Mouse (Mus musculus) testis, adult 2 months (tissue): ENCODE results near the gene Fam120a. TPM values are rescaled to one million over a fixed set of nuclear protein-coding genes. Genes with fewer than 3 reads are reported as not detected.

Source experiments
- H3K27ac ChIP-seq: fragments of 200-500 bp; 2 replicates; pipeline ENCODE4 v1.5.1; 2012; ENCODE audit warnings: low read depth, low read length; ENCODE audit not compliant: control insufficient read depth, insufficient read depth
- H3K27me3 ChIP-seq: fragments of 200-500 bp; 2 replicates; pipeline ENCODE4 v1.6.1; 2012; ENCODE audit warnings: mild to moderate bottlenecking, low read length, moderate library complexity; ENCODE audit not compliant: control insufficient read depth, insufficient read depth
- H3K36me3 ChIP-seq: fragments of 200-500 bp; 2 replicates; pipeline ENCODE4 v1.6.1; 2012; ENCODE audit warnings: mild to moderate bottlenecking, low read length; ENCODE audit not compliant: control insufficient read depth, insufficient read depth
- H3K4me1 ChIP-seq: fragments of 200-500 bp; 2 replicates; pipeline ENCODE4 v1.6.1; 2012; ENCODE audit warnings: low read length; ENCODE audit not compliant: control insufficient read depth, insufficient read depth
- H3K4me3 ChIP-seq: fragments of 200-500 bp; 2 replicates; pipeline ENCODE4 v1.5.1; 2012; ENCODE audit warnings: low read depth, mild to moderate bottlenecking, low read length, moderate library complexity, mixed read lengths; ENCODE audit not compliant: control insufficient read depth
- CTCF ChIP-seq: fragments of 200-500 bp; IDR thresholded peaks from 2 replicates; pipeline ENCODE4 v1.5.1; 2012; ENCODE audit warnings: low read depth, mild to moderate bottlenecking, inconsistent platforms, low read length, moderate library complexity; ENCODE audit not compliant: control insufficient read depth, insufficient read depth, insufficient replicate concordance
- POLR2A ChIP-seq: fragments of 200-500 bp; IDR thresholded peaks from 2 replicates; pipeline ENCODE4 v1.6.1; 2012; ENCODE audit warnings: low read depth, mild to moderate bottlenecking, inconsistent platforms, low read length, moderate library complexity; ENCODE audit not compliant: control insufficient read depth
- polyA plus RNA-seq: library from polyadenylated mRNA; depleted of rRNA; stranded (reverse); fragments of >200 nt; gene quantifications from 2 replicates; pipeline ENCODE4 v1.2.3, GENCODE M21; 2012

The Fam120a gene
- polyA plus RNA-seq, 1 experiment = 10.8 TPM

GRCm38 (mm10) chr13:48863556-48863955, 104.3 kb downstream of the Fam120a start:
- TF ChIP-seq CTCF (no peak), POLR2A (no peak)
- Histone ChIP-seq H3K27me3 (no peaks in the 10 kb centered on the region), H3K4me3 (no peak overlapping the region), H3K4me1 (no peaks in the 10 kb centered on the region; the same call in 1 of the 2 replicates), H3K27ac (no peak overlapping the region), H3K36me3 (no peaks in the 10 kb centered on the region)

DNA sequence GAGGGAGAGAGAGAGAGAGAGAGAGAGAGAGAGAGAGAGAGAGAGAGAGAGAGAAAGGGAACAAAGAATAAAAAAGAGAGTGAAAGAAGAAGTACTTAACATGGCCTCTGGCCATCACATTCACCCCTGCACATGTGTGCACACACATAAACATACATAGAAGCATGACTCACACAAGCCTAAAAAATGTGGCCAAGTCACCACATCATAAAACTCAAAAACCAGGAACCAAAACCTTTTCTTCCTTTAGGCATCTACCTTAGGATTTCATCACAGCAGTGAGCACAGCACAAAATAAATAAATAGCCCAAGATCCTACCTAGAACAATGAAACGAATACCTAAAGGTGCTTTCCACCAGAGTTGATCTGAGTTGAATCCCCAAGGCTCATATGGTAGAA, 105.9 kb downstream of the Fam120a start:
- no peaks in the 10 kb centered on the region for H3K36me3 ChIP-seq

DNA sequence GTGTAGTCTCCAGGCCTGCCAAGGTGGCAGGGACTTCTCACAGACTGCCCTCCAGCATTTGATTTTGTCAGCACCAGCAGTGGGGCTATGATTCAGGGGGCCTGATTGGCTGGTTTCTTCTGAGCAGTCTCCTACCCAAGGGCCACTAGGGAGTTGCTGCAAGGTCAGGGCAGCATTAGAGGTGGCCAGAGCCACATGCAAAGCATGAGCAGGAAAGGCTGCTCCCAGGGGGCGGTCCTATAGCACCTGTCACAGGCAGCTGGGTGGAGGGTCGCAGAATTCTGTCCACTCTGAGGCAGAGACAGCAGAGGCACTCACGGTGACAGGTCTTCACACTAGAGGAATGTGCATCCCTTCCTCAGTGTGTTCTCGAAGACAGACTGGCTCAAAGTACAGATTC, 109.0 kb downstream of the Fam120a start:
- Histone ChIP-seq H3K27ac (no peak overlapping the region), H3K4me1 (no peaks in the 10 kb centered on the region; the same call in 1 of the 2 replicates), H3K27me3 (no peaks in the 10 kb centered on the region), H3K4me3 (no peak overlapping the region), H3K36me3 (no peaks in the 10 kb centered on the region)
- TF ChIP-seq POLR2A = no peak

More for the DNA sequence above, 105.9 kb downstream of the Fam120a start:
- no peak overlapping the region for H3K27ac ChIP-seq
- no peak overlapping the region for H3K4me3 ChIP-seq
- no peaks in the 10 kb centered on the region; the same call in 1 of the 2 replicates for H3K4me1 ChIP-seq
- TF ChIP-seq POLR2A (no peak), CTCF (no peak)
- no peaks in the 10 kb centered on the region for H3K27me3 ChIP-seq

- no peak for TF ChIP-seq POLR2A
- no peak for TF ChIP-seq CTCF
- no peaks in the 10 kb centered on the region for H3K36me3 ChIP-seq
- no peak overlapping the region for H3K27ac ChIP-seq
- no peak overlapping the region for H3K4me3 ChIP-seq
- H3K4me1 ChIP-seq = no peaks in the 10 kb centered on the region; the same call in 1 of the 2 replicates
- no peaks in the 10 kb centered on the region for H3K27me3 ChIP-seq
These were observed 109.8 kb downstream of the Fam120a start for GRCm38 (mm10) chr13:48858054-48858453.

DNA sequence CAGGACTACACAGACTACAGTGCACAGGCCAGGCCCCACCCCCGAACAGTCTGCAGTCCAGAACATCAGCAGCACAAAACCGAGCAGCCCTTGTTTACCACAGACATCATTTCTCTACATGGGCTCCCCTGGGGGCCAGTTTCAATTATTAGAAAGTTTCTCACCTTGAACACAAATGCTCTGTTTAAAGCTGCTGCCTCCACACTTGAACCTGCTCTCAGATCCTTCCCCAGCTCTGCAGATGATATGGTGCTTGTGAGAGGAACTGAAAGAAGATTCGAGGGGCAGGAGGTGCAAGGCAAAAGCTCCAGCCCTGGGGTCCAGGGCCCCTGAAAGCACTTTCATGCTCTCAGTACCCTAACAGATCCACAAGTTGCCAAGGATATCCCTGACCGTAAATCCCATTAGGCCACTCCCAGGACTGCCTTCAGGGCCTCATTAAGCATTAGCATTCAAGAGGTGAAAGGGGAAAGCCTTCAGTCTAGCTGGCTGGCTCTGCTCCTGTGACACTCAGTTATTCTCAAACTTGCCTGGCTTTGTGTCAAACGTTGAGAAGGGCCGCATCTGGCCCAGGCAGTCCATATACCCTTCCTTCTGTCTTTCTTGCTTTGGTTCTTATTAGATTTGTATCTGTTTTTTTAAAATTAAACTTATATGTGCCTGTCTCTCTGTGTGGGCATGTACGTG, 110.4 kb downstream of the Fam120a start:
- Histone ChIP-seq H3K4me3 (no peak overlapping the region), H3K27me3 (no peaks in the 10 kb centered on the region), H3K36me3 (no peaks in the 10 kb centered on the region), H3K4me1 (no peaks in the 10 kb centered on the region; the same call in 1 of the 2 replicates), H3K27ac (no peak overlapping the region)
- TF ChIP-seq POLR2A = no peak
- TF ChIP-seq CTCF = no peak

DNA sequence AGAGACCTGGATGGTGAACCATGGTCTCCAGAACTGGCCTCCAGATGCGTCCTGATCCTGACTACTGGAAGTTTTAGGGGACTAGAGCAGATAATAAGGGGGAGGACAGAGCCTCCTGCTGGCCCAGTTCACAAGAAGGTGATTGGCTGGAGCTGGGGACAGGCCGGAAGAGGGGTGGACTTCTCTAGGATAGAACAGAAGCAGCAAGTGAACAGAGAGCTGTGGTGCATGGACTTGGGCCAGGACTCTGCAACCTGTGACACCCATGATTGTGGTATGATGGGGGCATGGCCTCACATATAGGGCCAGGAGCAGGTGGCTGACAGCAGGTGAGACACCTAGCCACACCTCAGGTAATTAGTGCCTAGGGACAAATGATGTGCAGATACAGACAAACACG, 113.9 kb downstream of the Fam120a start:
- H3K36me3 ChIP-seq = no peaks in the 10 kb centered on the region
- H3K4me3 ChIP-seq = no peak overlapping the region
- no peaks in the 10 kb centered on the region; the same call in 1 of the 2 replicates for H3K4me1 ChIP-seq
- TF ChIP-seq POLR2A (no peak), CTCF (no peak)
- no peak overlapping the region for H3K27ac ChIP-seq
- no peaks in the 10 kb centered on the region for H3K27me3 ChIP-seq

DNA sequence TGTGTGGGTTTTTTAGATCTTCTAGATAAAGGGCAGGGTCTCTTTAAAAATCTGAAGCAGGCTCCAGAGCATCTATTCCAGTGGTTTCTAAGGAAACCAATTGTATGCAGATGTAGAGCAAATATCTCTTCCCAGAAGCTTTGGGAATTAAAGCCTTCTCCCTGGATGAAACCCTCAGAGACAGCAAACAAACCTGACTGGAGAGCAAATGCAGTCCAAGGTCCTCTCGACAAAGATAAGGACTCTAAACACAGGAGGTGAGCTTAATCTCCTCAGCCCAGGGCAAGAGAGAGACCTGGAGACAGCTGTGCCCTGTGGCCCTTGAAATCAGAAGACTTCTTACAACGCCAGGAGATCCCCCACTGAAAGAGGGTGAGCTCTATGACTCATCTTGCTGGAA, 114.3 kb downstream of the Fam120a start:
- Histone ChIP-seq H3K36me3 (no peaks in the 10 kb centered on the region), H3K27ac (no peak overlapping the region)
- no peak for TF ChIP-seq POLR2A
- TF ChIP-seq CTCF = no peak

GRCm38 (mm10) chr13:48852859-48853258, 115.0 kb downstream of the Fam120a start:
- H3K27ac ChIP-seq = no peak overlapping the region
- no peaks in the 10 kb centered on the region for H3K36me3 ChIP-seq
- no peaks in the 10 kb centered on the region; the same call in 1 of the 2 replicates for H3K4me1 ChIP-seq
- no peak for TF ChIP-seq CTCF
- no peak for TF ChIP-seq POLR2A
- H3K27me3 ChIP-seq = no peaks in the 10 kb centered on the region
- H3K4me3 ChIP-seq = no peak overlapping the region

More for the DNA sequence above, 114.3 kb downstream of the Fam120a start:
- H3K4me1 ChIP-seq = no peaks in the 10 kb centered on the region; the same call in 1 of the 2 replicates
- no peak overlapping the region for H3K4me3 ChIP-seq
- H3K27me3 ChIP-seq = no peaks in the 10 kb centered on the region
